Mouse (Mus musculus): ENCODE results near the gene Cfap58. TPM values are rescaled to one million over a fixed set of nuclear protein-coding genes. Genes with fewer than 3 reads are reported as not detected.

The Cfap58 gene
- polyA plus RNA-seq, 1 experiment from 2014 or later = not detected

DNA sequence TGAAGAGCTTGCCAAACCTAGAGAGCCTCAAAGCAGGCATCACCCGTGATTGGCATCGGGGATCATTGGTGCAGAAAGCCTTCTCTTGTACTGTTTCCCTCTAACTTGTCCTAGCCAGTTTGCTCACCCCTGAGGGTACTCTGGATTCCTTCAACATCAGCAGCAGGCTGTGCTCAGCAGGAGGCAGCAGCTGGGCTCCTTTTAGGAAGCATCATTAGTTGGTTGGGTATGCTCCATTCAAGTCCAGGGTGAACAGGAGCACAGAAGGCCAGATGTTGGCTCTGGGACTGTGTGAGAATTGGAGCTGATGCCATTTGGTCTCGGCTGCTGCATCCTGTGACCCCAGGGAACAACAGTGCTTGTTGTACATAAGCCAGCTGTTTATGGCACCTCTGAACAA is 142.2 kb downstream of the Cfap58 start:
- DNase-seq (ENCODE audit: low spot score) = peak; percentile 36
- Histone ChIP-seq H3K9me3 (replicated peaks) (no peaks in the 10 kb centered on the region), H3K4me3 (no peak overlapping the region), H3K27ac (no peak overlapping the region), H3K36me3 (no peaks in the 10 kb centered on the region), H3K27me3 (ENCODE audit: low read depth, poor library complexity, severe bottlenecking) (no peaks in the 10 kb centered on the region), H3K4me1 (peaks cover 13% of the 10 kb centered on the region; the same call in 1 of the 2 replicates)
- 64% methylated on average over 3 of the region's 3 CpGs for WGBS

DNA sequence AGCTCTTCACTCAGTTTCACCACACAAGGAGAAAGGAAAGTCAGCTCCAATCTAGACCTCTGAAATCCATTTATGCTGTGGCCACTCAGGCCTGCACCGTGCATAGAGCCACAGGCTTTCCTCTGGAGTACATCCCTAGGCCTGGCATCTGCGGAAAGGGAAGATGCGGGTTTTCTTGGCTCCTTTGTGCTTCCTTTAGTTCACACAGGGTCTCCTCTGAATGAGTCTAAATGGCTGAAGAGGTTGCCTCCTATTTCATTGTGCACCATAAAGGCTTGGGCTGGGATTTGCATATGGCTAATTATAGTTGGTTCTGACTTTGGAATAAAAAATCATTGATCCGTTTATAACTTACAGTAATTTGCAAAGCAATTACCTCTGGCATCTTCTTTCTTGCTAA is 144.0 kb downstream of the Cfap58 start:
- no peak overlapping the region for H3K27ac ChIP-seq
- no peaks in the 10 kb centered on the region for H3K9me3 ChIP-seq (replicated peaks)
- H3K4me1 ChIP-seq = peaks cover 9% of the 10 kb centered on the region; the same call in 1 of the 2 replicates
- no peaks in the 10 kb centered on the region for H3K27me3 ChIP-seq (ENCODE audit: low read depth, poor library complexity, severe bottlenecking)
- no peak for DNase-seq (ENCODE audit: low spot score)
- no peak overlapping the region for H3K4me3 ChIP-seq
- no peaks in the 10 kb centered on the region for H3K36me3 ChIP-seq
- WGBS = 95% methylated on average over 4 of the region's 4 CpGs

Small RNAs within 50 kb of the gene (microRNA-seq; reads per million reads assigned to microRNA genes)
- gene Gm22240 = not detected

Other genes starting within 250 kb of the Cfap58 start
- gene Col17a1, start 245.6 kb upstream of the Cfap58 start, polyA plus RNA-seq (2016; fragmentation: Nextera tagmentation; extraction: Ambion mirVana) = 0.83 and 1.8 TPM in 2 replicates
- 246 and 260 TPM in 2 replicates for gene Sfr1, start 206.0 kb upstream of the Cfap58 start, polyA plus RNA-seq (2016; fragmentation: Nextera tagmentation; extraction: Ambion mirVana)
- 241 and 258 TPM in 2 replicates for gene Gsto1, start 82.7 kb upstream of the Cfap58 start, polyA plus RNA-seq (2016; fragmentation: Nextera tagmentation; extraction: Ambion mirVana)
- 0.59 and 1.0 TPM in 2 replicates for gene Gsto2, start 72.1 kb upstream of the Cfap58 start, polyA plus RNA-seq (2016; fragmentation: Nextera tagmentation; extraction: Ambion mirVana)
- 0.05 and 0.09 TPM in 2 replicates for gene Cfap43, start 18.4 kb upstream of the Cfap58 start, polyA plus RNA-seq (2016; fragmentation: Nextera tagmentation; extraction: Ambion mirVana)
- gene Itprip, start 18.4 kb upstream of the Cfap58 start, polyA plus RNA-seq (2016; fragmentation: Nextera tagmentation; extraction: Ambion mirVana) = 19.0 and 27.5 TPM in 2 replicates

Data from limb, embryonic 10.5 days (tissue).